Mouse (Mus musculus) embryonic facial prominence, embryonic 10.5 days (tissue): Measurements from ENCODE around the gene Sar1b. TPM values are rescaled to one million over a fixed set of nuclear protein-coding genes. Genes with fewer than 3 reads are reported as not detected.
A peak's percentile ranks its signal among the peaks of the same experiment; 100 is the strongest.
"Not testable (repeated sequence)": the region's sequence is repeated elsewhere in the genome, so short reads cannot be mapped to it uniquely, and the experiment has no call there.

Source experiments
- DNase-seq: peaks from one replicate; pipeline ENCODE4 v3.0.0-alpha.2; 2017; ENCODE audit warnings: low spot score
- H3K27ac ChIP-seq: fragments of 300-500 bp; sonication (generic); replicated peaks from 2 replicates; pipeline ENCODE4 v1.5.1; 2016; ENCODE audit warnings: mild to moderate bottlenecking
- H3K27me3 ChIP-seq: fragments of 300-500 bp; sonication (generic); replicated peaks from 2 replicates; pipeline ENCODE4 v1.6.1; 2016; ENCODE audit warnings: low read depth, mild to moderate bottlenecking; ENCODE audit not compliant: poor library complexity, severe bottlenecking
- H3K36me3 ChIP-seq: fragments of 300-500 bp; sonication (generic); replicated peaks from 2 replicates; pipeline ENCODE4 v1.6.1; 2016; ENCODE audit warnings: mild to moderate bottlenecking, moderate library complexity
- H3K4me1 ChIP-seq: fragments of 300-500 bp; sonication (generic); 2 replicates; pipeline ENCODE4 v1.6.1; 2016
- H3K4me3 ChIP-seq: fragments of 300-500 bp; sonication (generic); 2 replicates; pipeline ENCODE4 v1.5.1; 2016; ENCODE audit warnings: mild to moderate bottlenecking, moderate library complexity
- H3K9me3 ChIP-seq: fragments of 300-500 bp; sonication (generic); 2 replicates; pipeline ENCODE4 v1.6.1; 2016; ENCODE audit warnings: mild to moderate bottlenecking
- WGBS: fragments of 180-500 bp; shearing (Covaris S2); methylation state at CpG from one replicate; pipeline ENCODE4 v1.1.7; 2016; 5-methylcytosine and 5-hydroxymethylcytosine counted together
- polyA plus RNA-seq: library from polyadenylated mRNA; unstranded; fragments of >200 nt; fragmentation: Nextera tagmentation; extraction: Ambion mirVana; gene quantifications from 2 replicates; pipeline ENCODE4 v1.2.1, GENCODE M21; 2016

Sar1b gene
- polyA plus RNA-seq, 1 experiment from 2014 or later, result 94.9 TPM

- not testable (repeated sequence) for H3K27me3 ChIP-seq, H3K36me3 ChIP-seq, DNase-seq, H3K9me3 ChIP-seq, H3K27ac ChIP-seq, H3K4me3 ChIP-seq
- peaks cover 22% of the 10 kb centered on the region for H3K4me1 ChIP-seq
- 89% methylated on average over 5 of the region's 5 CpGs for WGBS
These were observed 5.3 kb upstream of the Sar1b start for GRCm38 (mm10) chr11:51758207-51758606.

GRCm38 (mm10) chr11:51759251-51759650 is 4.2 kb upstream of the Sar1b start:
- H3K27ac ChIP-seq, result no peak overlapping the region
- 87% methylated on average over 2 of the region's 2 CpGs for WGBS
- peaks cover 28% of the 10 kb centered on the region for H3K4me1 ChIP-seq
- H3K36me3 ChIP-seq, result no peaks in the 10 kb centered on the region
- no peak overlapping the region for H3K4me3 ChIP-seq
- no peak for DNase-seq
- H3K9me3 ChIP-seq, result no peaks in the 10 kb centered on the region
- H3K27me3 ChIP-seq, result 0 out of 2 replicates have a peak, but pooled peaks cover 5% of the 10 kb centered on the region

- Histone ChIP-seq H3K4me3 (no peak overlapping the region), H3K9me3 (no peaks in the 10 kb centered on the region), H3K27me3 (0 out of 2 replicates have a peak, but pooled peaks cover 5% of the 10 kb centered on the region), H3K27ac (no peak overlapping the region), H3K36me3 (no peaks in the 10 kb centered on the region), H3K4me1 (peaks cover 29% of the 10 kb centered on the region)
- no peak for DNase-seq
- WGBS, result 85% methylated on average over 6 of the region's 6 CpGs
These were observed 3.4 kb upstream of the Sar1b start for GRCm38 (mm10) chr11:51759941-51760657.

- 80% methylated on average over 5 of the region's 5 CpGs for WGBS
- DNase-seq, result no peak
- Histone ChIP-seq H3K4me3 (no peak overlapping the region), H3K27me3 (0 out of 2 replicates have a peak, but pooled peaks cover 5% of the 10 kb centered on the region), H3K27ac (no peak overlapping the region), H3K9me3 (no peaks in the 10 kb centered on the region), H3K36me3 (no peaks in the 10 kb centered on the region), H3K4me1 (peaks cover 22% of the 10 kb centered on the region)
These were observed 2.2 kb upstream of the Sar1b start for GRCm38 (mm10) chr11:51761241-51761640.

- peak overlapping the region; percentile 83 for H3K27ac ChIP-seq
- WGBS, result 7% methylated on average over 13 of the region's 13 CpGs
These were observed 468 bp downstream of the Sar1b start for GRCm38 (mm10) chr11:51763955-51764354.

GRCm38 (mm10) chr11:51764816-51765215 is 1.3 kb downstream of the Sar1b start:
- Histone ChIP-seq H3K27ac (no peak overlapping the region), H3K4me3 (peak overlapping the region; percentile 83), H3K4me1 (peaks cover 18% of the 10 kb centered on the region), H3K27me3 (0 out of 2 replicates have a peak, but pooled peaks cover 5% of the 10 kb centered on the region), H3K36me3 (no peaks in the 10 kb centered on the region), H3K9me3 (no peaks in the 10 kb centered on the region)
- no peak for DNase-seq
- WGBS, result 84% methylated on average over 4 of the region's 4 CpGs

More at GRCm38 (mm10) chr11:51763955-51764354, 468 bp downstream of the Sar1b start:
- peak overlapping the region; percentile 83 for H3K4me3 ChIP-seq
- 0 out of 2 replicates have a peak, but pooled peaks cover 5% of the 10 kb centered on the region for H3K27me3 ChIP-seq
- peaks cover 18% of the 10 kb centered on the region for H3K4me1 ChIP-seq
- no peaks in the 10 kb centered on the region for H3K36me3 ChIP-seq
- DNase-seq, result no peak
- no peaks in the 10 kb centered on the region for H3K9me3 ChIP-seq

GRCm38 (mm10) chr11:51767579-51768220 is 4.2 kb downstream of the Sar1b start:
- DNase-seq, result no peak

GRCm38 (mm10) chr11:51768296-51768695 is 4.8 kb downstream of the Sar1b start:
- no peaks in the 10 kb centered on the region for H3K9me3 ChIP-seq
- H3K36me3 ChIP-seq, result no peaks in the 10 kb centered on the region; the same call in 1 of the 2 replicates
- no peak overlapping the region for H3K4me3 ChIP-seq
- H3K4me1 ChIP-seq, result peaks cover 18% of the 10 kb centered on the region
- 80% methylated on average over 5 of the region's 5 CpGs for WGBS
- no peaks in the 10 kb centered on the region for H3K27me3 ChIP-seq
- no peak overlapping the region for H3K27ac ChIP-seq
- DNase-seq, result no peak

More at GRCm38 (mm10) chr11:51767579-51768220, 4.2 kb downstream of the Sar1b start:
- Histone ChIP-seq H3K27ac (no peak overlapping the region), H3K9me3 (no peaks in the 10 kb centered on the region), H3K36me3 (no peaks in the 10 kb centered on the region; the same call in 1 of the 2 replicates), H3K4me1 (peaks cover 18% of the 10 kb centered on the region), H3K4me3 (no peak overlapping the region), H3K27me3 (no peaks in the 10 kb centered on the region)
- 84% methylated on average over 8 of the region's 8 CpGs for WGBS

GRCm38 (mm10) chr11:51775507-51775906 is 12.0 kb downstream of the Sar1b start:
- Histone ChIP-seq H3K27ac (no peak overlapping the region), H3K4me3 (no peak overlapping the region), H3K36me3 (peaks cover 15% of the 10 kb centered on the region), H3K9me3 (no peaks in the 10 kb centered on the region), H3K4me1 (no peaks in the 10 kb centered on the region), H3K27me3 (no peaks in the 10 kb centered on the region)
- DNase-seq, result no peak
- WGBS, result 93% methylated on average over 3 of the region's 3 CpGs

GRCm38 (mm10) chr11:51777478-51777877 is 14.0 kb downstream of the Sar1b start:
- DNase-seq, result no peak
- Histone ChIP-seq H3K27me3 (no peaks in the 10 kb centered on the region), H3K36me3 (peaks cover 35% of the 10 kb centered on the region), H3K4me1 (no peaks in the 10 kb centered on the region), H3K9me3 (no peaks in the 10 kb centered on the region), H3K4me3 (no peak overlapping the region), H3K27ac (no peak overlapping the region)
- 91% methylated on average over 5 of the region's 5 CpGs for WGBS

GRCm38 (mm10) chr11:51780773-51781267 is 17.3 kb downstream of the Sar1b start:
- no peak for DNase-seq
- 92% methylated on average over 9 of the region's 9 CpGs for WGBS

GRCm38 (mm10) chr11:51782721-51783120 is 19.2 kb downstream of the Sar1b start:
- Histone ChIP-seq H3K27ac (no peak overlapping the region), H3K9me3 (no peaks in the 10 kb centered on the region), H3K36me3 (peaks cover 80% of the 10 kb centered on the region), H3K4me1 (no peaks in the 10 kb centered on the region), H3K27me3 (no peaks in the 10 kb centered on the region), H3K4me3 (no peak overlapping the region)
- 89% methylated on average over 6 of the region's 6 CpGs for WGBS
- no peak for DNase-seq

More at GRCm38 (mm10) chr11:51780773-51781267, 17.3 kb downstream of the Sar1b start:
- Histone ChIP-seq H3K27me3 (no peaks in the 10 kb centered on the region), H3K4me3 (no peak overlapping the region), H3K27ac (no peak overlapping the region), H3K36me3 (peaks cover 64% of the 10 kb centered on the region), H3K9me3 (no peaks in the 10 kb centered on the region), H3K4me1 (no peaks in the 10 kb centered on the region)
